Mouse (Mus musculus): Measurements from ENCODE around the gene Srsf7. TPM values are rescaled to one million over a fixed set of nuclear protein-coding genes. Genes with fewer than 3 reads are reported as not detected.
A peak's percentile ranks its signal among the peaks of the same experiment; 100 is the strongest.
"Not testable (repeated sequence)": the region's sequence is repeated elsewhere in the genome, so short reads cannot be mapped to it uniquely, and the experiment has no call there.

Srsf7 gene
- total RNA-seq (2022): 100 to 1,000 TPM in 1 of 4 experiments, 10 to 100 TPM in 3; 93.1 to 111 (median 97.5) TPM

- peak; percentile 97 to 99 for DNase-seq (ENCODE audit: low spot score in 2 of 2)
Observed at GRCm38 (mm10) chr17:80206671-80207581, at the start of gene Srsf7, which contains the start of gene Ttc39d. TSS of gene Srsf7 (minus strand) at chr17:80207307. TSS of gene Ttc39d (plus strand) at chr17:80207460.

- no peak for DNase-seq (ENCODE audit: low spot score in 2 of 2)
Observed at GRCm38 (mm10) chr17:80255208-80255607, 48.1 kb upstream of the Srsf7 start.

GRCm38 (mm10) chr17:80254421-80254820, 47.3 kb upstream of the Srsf7 start:
- DNase-seq (ENCODE audit: low spot score in 2 of 2): no peak

GRCm38 (mm10) chr17:80252757-80253525, 45.8 kb upstream of the Srsf7 start:
- DNase-seq (ENCODE audit: low spot score in 2 of 2): no peak

GRCm38 (mm10) chr17:80243116-80243515, 36.0 kb upstream of the Srsf7 start:
- DNase-seq (ENCODE audit: low spot score in 2 of 2): no peak

GRCm38 (mm10) chr17:80241594-80241993, 34.5 kb upstream of the Srsf7 start:
- no peak for DNase-seq (ENCODE audit: low spot score in 2 of 2)

GRCm38 (mm10) chr17:80237475-80237874, 30.4 kb upstream of the Srsf7 start:
- DNase-seq (ENCODE audit: low spot score in 2 of 2): no peak

- DNase-seq (ENCODE audit: low spot score in 2 of 2): no peak
Observed at GRCm38 (mm10) chr17:80236805-80237204, 29.7 kb upstream of the Srsf7 start.

GRCm38 (mm10) chr17:80235477-80235876, 28.4 kb upstream of the Srsf7 start:
- DNase-seq (ENCODE audit: low spot score in 2 of 2): no peak

- no peak for DNase-seq (ENCODE audit: low spot score in 2 of 2)
Observed at GRCm38 (mm10) chr17:80234376-80234775, 27.3 kb upstream of the Srsf7 start.

- DNase-seq (ENCODE audit: low spot score in 2 of 2): no peak
Observed at GRCm38 (mm10) chr17:80233844-80234243, 26.7 kb upstream of the Srsf7 start.

GRCm38 (mm10) chr17:80229396-80229795, 22.3 kb upstream of the Srsf7 start:
- DNase-seq (ENCODE audit: low spot score in 2 of 2): no peak

GRCm38 (mm10) chr17:80225142-80225541, 18.0 kb upstream of the Srsf7 start:
- not testable (repeated sequence) for DNase-seq (ENCODE audit: low spot score in 2 of 2)

- DNase-seq (ENCODE audit: low spot score in 2 of 2): peak; percentile 76 to 83
Observed at GRCm38 (mm10) chr17:80224326-80225116, 17.4 kb upstream of the Srsf7 start, which contains the start of gene Gemin6. TSS of gene Gemin6 (plus strand) at chr17:80224441.

- DNase-seq (ENCODE audit: low spot score in 2 of 2): no peak
Observed at GRCm38 (mm10) chr17:80223829-80224228, 16.7 kb upstream of the Srsf7 start.

- no peak for DNase-seq (ENCODE audit: low spot score in 2 of 2)
Observed at GRCm38 (mm10) chr17:80221890-80222628, 15.0 kb upstream of the Srsf7 start.

- no peak for DNase-seq (ENCODE audit: low spot score in 2 of 2)
Observed at GRCm38 (mm10) chr17:80221202-80221601, 14.1 kb upstream of the Srsf7 start.

GRCm38 (mm10) chr17:80220131-80220530, 13.0 kb upstream of the Srsf7 start:
- no peak for DNase-seq (ENCODE audit: low spot score in 2 of 2)

GRCm38 (mm10) chr17:80213998-80214397, 6.9 kb upstream of the Srsf7 start:
- DNase-seq (ENCODE audit: low spot score in 2 of 2): not testable (repeated sequence)

GRCm38 (mm10) chr17:80206301-80206670, 821 bp downstream of the Srsf7 start:
- DNase-seq (ENCODE audit: low spot score in 2 of 2): peak in 1 of 2 experiments; percentile 37

- DNase-seq (ENCODE audit: low spot score in 2 of 2): no peak
Observed at GRCm38 (mm10) chr17:80205657-80206056, 1.4 kb downstream of the Srsf7 start.
